Mouse (Mus musculus) forebrain, postnatal 0 days (tissue): ENCODE results near the gene Sgpl1. TPM values are rescaled to one million over a fixed set of nuclear protein-coding genes. Genes with fewer than 3 reads are reported as not detected.

Source experiments
- ATAC-seq: fragments of 200-750 bp; cut with Nextera tagmentation; 2 replicates; pipeline ENCODE4 v1.8.0; 2017; ENCODE audit warnings: mild to moderate bottlenecking, moderate library complexity
- DNase-seq: peaks from one replicate; pipeline ENCODE4 v3.0.0-alpha.2; 2015
- H3K27ac ChIP-seq: fragments of 300-500 bp; sonication (generic); 2 replicates; pipeline ENCODE4 v1.5.1; 2014; ENCODE audit warnings: low read depth, mild to moderate bottlenecking, antibody characterized with exemption, low read length, moderate library complexity, mixed read lengths
- H3K27me3 ChIP-seq: fragments of 300-500 bp; sonication (generic); 2 replicates; pipeline ENCODE4 v1.6.1; 2014; ENCODE audit warnings: mild to moderate bottlenecking, low read length, mixed read lengths; ENCODE audit not compliant: insufficient read depth
- H3K36me3 ChIP-seq: fragments of 300-500 bp; sonication (generic); 2 replicates; pipeline ENCODE4 v1.6.1; 2014; ENCODE audit warnings: mild to moderate bottlenecking, moderate library complexity; ENCODE audit not compliant: insufficient read depth
- H3K4me1 ChIP-seq: fragments of 300-500 bp; sonication (generic); 2 replicates; pipeline ENCODE4 v1.6.1; 2014; ENCODE audit warnings: antibody characterized with exemption; ENCODE audit not compliant: insufficient read depth
- H3K4me2 ChIP-seq: fragments of 300-500 bp; sonication (generic); 2 replicates; pipeline ENCODE4 v1.6.1; 2014; ENCODE audit warnings: low read depth, mild to moderate bottlenecking, moderate library complexity
- H3K4me3 ChIP-seq: fragments of 300-500 bp; sonication (generic); 2 replicates; pipeline ENCODE4 v1.5.1; 2014; ENCODE audit warnings: low read depth, low read length, mixed read lengths
- H3K9ac ChIP-seq: fragments of 300-500 bp; sonication (generic); 2 replicates; pipeline ENCODE4 v1.6.1; 2014; ENCODE audit warnings: mild to moderate bottlenecking
- H3K9me3 ChIP-seq: fragments of 300-500 bp; sonication (generic); 2 replicates; pipeline ENCODE4 v1.6.1; 2016; ENCODE audit warnings: low read length
- CTCF ChIP-seq: sonication (generic); IDR thresholded peaks from 2 replicates; pipeline ENCODE4 v1.5.1; 2016; ENCODE audit warnings: antibody characterized with exemption, control low read depth, low read depth
- WGBS: fragments of 180-500 bp; shearing (Covaris S2); extraction: QIAGEN DNeasy Blood & Tissue Kit; methylation state at CpG from one replicate; pipeline ENCODE4 v1.1.7; 2014; 5-methylcytosine and 5-hydroxymethylcytosine counted together
- polyA plus RNA-seq: library from polyadenylated mRNA; unstranded; fragments of >200 nt; fragmentation: Nextera tagmentation; extraction: Ambion mirVana; gene quantifications from 2 replicates; pipeline ENCODE4 v1.2.1, GENCODE M21; 2015
- total RNA-seq: library from RNA; depleted of rRNA; stranded (reverse); fragments of >200 nt; gene quantifications from 2 replicates; pipeline ENCODE4 v1.2.3, GENCODE M21; 2014

Sgpl1 gene
- total and polyA plus RNA-seq, 2 experiments from 2014 or later = 31.9 to 50.6 TPM

GRCm38 (mm10) chr10:61072324-61072723 lies 75.2 kb downstream of the Sgpl1 start:
- peak; percentile 85 for TF ChIP-seq CTCF
- Histone ChIP-seq H3K9me3 (no peaks in the 10 kb centered on the region), H3K4me1 (no peaks in the 10 kb centered on the region), H3K4me3 (no peak overlapping the region), H3K36me3 (no peaks in the 10 kb centered on the region), H3K27me3 (no peaks in the 10 kb centered on the region), H3K4me2 (no peak overlapping the region), H3K27ac (no peak overlapping the region), H3K9ac (no peak overlapping the region)
- WGBS = 14% methylated on average over 16 of the region's 16 CpGs
- DNase-seq = peak; percentile 64
- ATAC-seq = peak; percentile 34; the same call in 1 of the 2 replicates

DNA sequence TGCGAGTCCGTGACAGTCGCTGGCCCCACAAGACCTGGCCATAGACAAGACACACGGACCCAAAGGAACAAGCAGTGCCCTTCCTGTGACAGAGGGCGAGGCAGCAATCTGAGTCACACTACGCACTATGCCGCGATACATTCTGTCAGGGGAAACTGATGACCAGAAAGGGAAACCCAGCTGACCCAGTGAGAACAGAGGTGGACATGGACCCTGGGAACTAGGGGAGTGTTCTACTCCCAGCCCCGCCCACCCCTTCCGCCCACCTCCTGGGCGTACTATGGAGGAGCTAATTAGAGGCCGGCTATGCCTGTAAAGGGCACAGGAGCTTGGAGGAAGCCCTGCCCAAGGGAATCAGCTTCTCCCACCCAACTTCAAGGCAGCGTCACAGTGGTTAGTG lies 78.3 kb downstream of the Sgpl1 start:
- ATAC-seq = no peak

DNA sequence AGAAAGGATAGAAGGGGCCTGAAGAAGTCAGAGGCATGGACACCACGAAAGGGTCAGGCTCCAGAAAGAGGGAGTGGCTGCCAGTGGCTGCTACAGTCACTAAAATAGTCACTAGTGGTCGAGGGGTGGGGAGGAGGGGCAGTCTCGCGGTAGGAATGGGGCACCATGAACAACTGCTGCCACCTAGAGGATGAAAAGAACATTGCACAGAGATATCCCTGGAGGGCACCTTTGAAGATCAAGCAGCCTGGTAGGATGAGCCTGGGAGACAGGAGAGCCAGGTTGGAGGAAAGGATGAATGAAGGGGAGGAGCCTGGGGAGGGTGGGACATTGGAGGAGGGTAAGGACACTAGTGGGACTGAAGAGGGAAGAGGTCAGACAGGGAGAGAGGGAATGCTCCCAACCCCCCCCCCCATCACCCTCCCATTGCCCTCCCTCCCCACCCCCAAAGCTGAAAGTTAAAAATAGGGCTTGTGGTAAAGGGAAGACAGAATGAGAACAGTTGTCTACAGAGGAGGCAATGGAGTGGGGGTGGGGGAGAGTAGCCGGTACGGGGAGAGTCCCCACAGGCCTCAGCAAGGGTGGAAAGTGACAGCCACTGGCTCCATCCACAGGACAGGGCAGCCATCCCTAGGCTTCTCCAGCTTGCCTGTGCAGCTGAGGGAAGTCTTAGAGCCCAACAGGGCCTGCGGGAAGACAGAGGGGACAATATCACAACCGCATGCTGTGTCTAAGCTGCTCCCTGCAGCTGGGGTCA lies 78.9 kb downstream of the Sgpl1 start:
- Histone ChIP-seq H3K27me3 (no peaks in the 10 kb centered on the region), H3K4me1 (no peaks in the 10 kb centered on the region), H3K9ac (no peak overlapping the region), H3K4me3 (no peak overlapping the region), H3K36me3 (no peaks in the 10 kb centered on the region), H3K4me2 (no peak overlapping the region), H3K27ac (no peak overlapping the region), H3K9me3 (no peaks in the 10 kb centered on the region)
- ATAC-seq = peak; percentile 80
- WGBS = 8% methylated on average over 8 of the region's 8 CpGs
- peak; percentile 88 for TF ChIP-seq CTCF
- DNase-seq = peak; percentile 79

More for the DNA sequence above, 78.3 kb downstream of the Sgpl1 start:
- Histone ChIP-seq H3K4me1 (no peaks in the 10 kb centered on the region), H3K4me3 (no peak overlapping the region), H3K36me3 (no peaks in the 10 kb centered on the region), H3K9ac (no peak overlapping the region), H3K27ac (no peak overlapping the region), H3K4me2 (no peak overlapping the region), H3K9me3 (no peaks in the 10 kb centered on the region), H3K27me3 (no peaks in the 10 kb centered on the region)
- 20% methylated on average over 13 of the region's 13 CpGs for WGBS
- TF ChIP-seq CTCF = no peak
- no peak for DNase-seq

DNA sequence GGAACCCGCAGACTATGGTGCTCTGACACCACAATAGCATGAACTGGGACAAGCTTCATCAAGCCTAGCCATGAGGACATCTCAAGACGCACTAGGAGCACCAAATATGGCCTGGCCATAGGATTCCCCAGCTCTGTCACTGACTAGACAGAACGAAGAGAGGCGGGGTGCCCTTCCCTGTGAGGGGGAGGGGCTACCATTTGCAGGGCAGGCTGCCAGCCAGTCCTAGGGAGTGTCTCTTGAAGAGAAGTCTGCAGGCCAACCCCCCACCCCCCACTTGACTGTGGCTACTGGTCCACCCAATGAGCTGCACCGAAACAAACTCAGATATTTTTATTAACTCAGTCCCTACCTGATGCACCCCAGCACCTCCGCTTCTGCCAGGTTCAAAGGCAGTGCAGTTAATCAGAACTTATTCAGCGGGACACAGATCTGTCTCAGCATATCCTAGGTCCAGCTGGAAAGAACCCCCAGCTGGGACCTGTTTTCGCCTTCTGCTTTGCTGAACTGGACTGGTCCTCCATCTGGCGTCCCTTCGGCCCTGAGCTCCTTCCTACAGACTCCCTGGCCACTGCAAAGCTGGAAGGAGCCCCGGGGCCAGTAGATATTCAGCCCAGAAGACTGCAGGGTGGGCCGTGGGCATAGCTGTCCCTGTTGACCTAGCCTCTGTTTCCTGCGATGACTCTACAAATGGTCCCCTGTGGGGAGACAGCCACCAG lies 82.1 kb downstream of the Sgpl1 start:
- Histone ChIP-seq H3K36me3 (no peaks in the 10 kb centered on the region), H3K4me1 (no peaks in the 10 kb centered on the region), H3K9me3 (no peaks in the 10 kb centered on the region), H3K4me2 (no peak overlapping the region), H3K27me3 (no peaks in the 10 kb centered on the region), H3K9ac (no peak overlapping the region), H3K4me3 (no peak overlapping the region), H3K27ac (no peak overlapping the region)
- 62% methylated on average over 13 of the region's 13 CpGs for WGBS
- ATAC-seq (no peak), DNase-seq (no peak)
- TF ChIP-seq CTCF = no peak

- Histone ChIP-seq H3K36me3 (no peaks in the 10 kb centered on the region), H3K27me3 (no peaks in the 10 kb centered on the region), H3K4me1 (no peaks in the 10 kb centered on the region), H3K4me2 (no peak overlapping the region), H3K9me3 (no peaks in the 10 kb centered on the region), H3K4me3 (no peak overlapping the region), H3K9ac (no peak overlapping the region), H3K27ac (no peak overlapping the region)
- no peak for TF ChIP-seq CTCF
- WGBS = 20% methylated on average over 8 of the region's 8 CpGs
- no peak for ATAC-seq
- no peak for DNase-seq
Measured at GRCm38 (mm10) chr10:61064635-61065034, 82.9 kb downstream of the Sgpl1 start.

DNA sequence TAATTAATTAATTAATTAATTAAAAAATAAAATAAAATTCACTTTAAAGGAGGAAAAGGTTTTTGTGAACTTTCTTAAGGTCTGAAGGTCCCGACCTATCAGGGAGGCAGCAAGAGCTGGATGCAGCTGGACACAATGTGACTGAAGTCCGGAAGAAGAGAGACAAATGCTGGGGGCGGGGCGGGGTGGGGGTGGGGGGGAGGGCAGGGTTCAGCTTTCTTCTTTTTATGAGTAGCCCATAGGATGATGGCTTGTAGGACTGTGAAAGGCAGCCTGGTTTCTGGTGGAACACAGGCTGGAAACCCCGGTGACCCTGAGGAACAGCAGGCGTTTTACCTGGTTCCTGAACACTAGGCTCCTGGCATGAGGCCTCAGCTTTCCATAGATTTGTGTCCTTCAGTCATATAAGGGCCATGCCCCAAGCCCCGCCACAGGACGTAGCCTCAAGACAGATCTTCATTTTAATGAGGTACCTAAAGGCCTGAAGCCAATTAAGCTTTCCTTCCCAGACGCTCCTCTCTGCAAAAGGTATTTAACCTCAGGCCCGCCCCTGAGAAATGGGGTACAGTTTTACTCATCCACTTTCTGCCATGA lies 84.1 kb downstream of the Sgpl1 start:
- Histone ChIP-seq H3K27ac (no peak overlapping the region), H3K4me3 (no peak overlapping the region), H3K4me2 (no peak overlapping the region), H3K36me3 (no peaks in the 10 kb centered on the region), H3K9ac (no peak overlapping the region), H3K4me1 (no peaks in the 10 kb centered on the region), H3K9me3 (no peaks in the 10 kb centered on the region), H3K27me3 (no peaks in the 10 kb centered on the region)
- ATAC-seq (no peak), DNase-seq (no peak)
- WGBS = 64% methylated on average over 10 of the region's 10 CpGs
- TF ChIP-seq CTCF = no peak
